ENCODE assay signal across 17 mouse cellular contexts in the genomic region with DNA sequence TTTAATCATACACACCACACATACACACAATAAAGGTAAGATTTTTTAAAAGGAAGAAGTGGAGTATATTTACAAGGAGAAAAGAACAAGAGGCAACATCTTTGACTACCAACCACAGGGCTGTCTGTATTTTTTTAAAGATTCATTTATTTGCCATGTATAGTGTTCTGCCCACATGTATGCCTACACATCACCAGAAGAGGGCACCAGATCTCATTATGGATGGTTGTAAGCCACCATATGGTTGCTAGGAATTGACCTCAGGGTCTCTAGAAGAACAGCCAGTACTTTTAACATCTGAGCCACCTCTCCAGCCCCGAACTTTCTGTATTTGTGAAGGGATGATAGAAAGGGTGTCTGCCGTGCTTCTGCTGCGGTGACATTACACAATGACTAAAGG. TPM values are rescaled to one million over a fixed set of nuclear protein-coding genes. Genes with fewer than 3 reads are reported as not detected.
DNase-seq lines count a peak whose midpoint lies in the region; ATAC-seq and TF ChIP-seq lines count a peak whose summit lies in the region.
"Had no signal": no experiment of that assay in that cellular context is flagged by ENCODE, and none has a peak within 500 bp of the region (broad histone marks: within the 10 kb centered on the region; RNA-seq: fewer than 3 reads in every experiment).

No protein-coding gene starts in this region.

- intact Hi-C loops in gastrocnemius, adult 2 months (cut with DNase I) = no loop called here
- intact Hi-C loops in left cerebral cortex, adult 2 months (cut with DNase I) = no loop called here

- in situ Hi-C loops in Patski (cut with MboI; ENCODE audit: low pct_unique_long_range_greater_than_20kb) = no loop called here

- TF ChIP-seq CTCF in gastrocnemius, adult 2 months (IDR thresholded peaks at IDR 0.05) = peak; percentile 25; the same call in 1 of the 2 replicates
- peak; percentile 19 for TF ChIP-seq CTCF in left cerebral cortex, adult 2 months (IDR thresholded peaks at IDR 0.05)
- TF ChIP-seq CTCF in Patski (IDR thresholded peaks at IDR 0.05) = peak; percentile 49

- POLR2A ChIA-PET in Patski (lab: Charles Lee) = no interaction called here

- H3K27me3 ChIP-seq in Patski = peaks cover 7% of the 10 kb centered on the region
- H3K27me3 ChIP-seq: embryonic facial prominence, embryonic 15.5 days; heart, embryonic 12.5 days had no signal

- H3K4me3 ChIP-seq in gastrocnemius, adult 2 months = no peak overlapping the region
- no peak overlapping the region for H3K4me3 ChIP-seq in left cerebral cortex, adult 2 months
- H3K4me3 ChIP-seq: embryonic facial prominence, embryonic 15.5 days; heart, embryonic 12.5 days; limb, embryonic 13.5 days; megakaryocyte, embryonic 14.5 days had no signal

- no peak for ATAC-seq in Patski

- no peak overlapping the region for H3K27ac ChIP-seq in gastrocnemius, adult 2 months
- H3K27ac ChIP-seq in left cerebral cortex, adult 2 months = no peak overlapping the region
- H3K27ac ChIP-seq: embryonic facial prominence, embryonic 15.5 days; limb, embryonic 13.5 days had no signal

- CTCF ChIA-PET in Patski (lab: Charles Lee) = interaction anchor here (1.2 kb wide), 1 partner anchor 12 kb away, joined by 3 read pairs; no protein-coding TSS in a partner anchor

- DNase-seq in gastrocnemius, adult 2 months = no peak
- DNase-seq in gastrocnemius, postnatal 4 days (ENCODE audit: low spot score in 2 of 2) = no peak
- no peak for DNase-seq in left cerebral cortex, adult 2 months (ENCODE audit: extremely low spot score in 1 of 2, low spot score in 2 of 2)
- DNase-seq in left cerebral cortex, adult 11 months (ENCODE audit: low spot score) = no peak
- DNase-seq in 416B (ENCODE audit: low read depth) = peak; percentile 11
- DNase-seq in Patski (ENCODE audit: low read depth, low spot score) = no peak
- no peak for DNase-seq in right cerebral cortex, postnatal 4 days
- no peak for DNase-seq in ovary, postnatal 36 days (ENCODE audit: low spot score)
- DNase-seq: cerebellum, postnatal 10 days; heart, postnatal 36 days; kidney, adult 2 months; kidney, postnatal 14 days; thymus, postnatal 25 days had no signal

RNA-seq across cellular contexts. Expression of a gene that starts 58.8 kb away (rescaled TPM):
- 1 to 10 TPM; 4.3 to 4.8 TPM for total RNA-seq in gastrocnemius, adult 2 months (2021)
- total RNA-seq in gastrocnemius, postnatal 4 days (2021) = 1 to 10 TPM; 7.3 to 8.0 TPM
- total RNA-seq in left cerebral cortex, adult 2 months (2021) = 10 to 100 TPM; 17.8 to 19.8 TPM
- polyA plus RNA-seq in Patski (2021) = 8.5 TPM
